Mouse (Mus musculus) hindbrain, embryonic 16.5 days (tissue): ENCODE results near the gene Fam205c. TPM values are rescaled to one million over a fixed set of nuclear protein-coding genes. Genes with fewer than 3 reads are reported as not detected.

Experiments used
- ATAC-seq: fragments of 200-750 bp; cut with Nextera tagmentation; 2 replicates; pipeline ENCODE4 v1.8.0; 2017; ENCODE audit warnings: moderate TSS enrichment, moderate library complexity
- H3K27ac ChIP-seq: fragments of 300-500 bp; sonication (generic); 2 replicates; pipeline ENCODE4 v1.5.1; 2014; ENCODE audit warnings: low read depth, mild to moderate bottlenecking, control low read depth, low read length, moderate library complexity
- H3K27me3 ChIP-seq: fragments of 300-500 bp; sonication (generic); replicated peaks from 2 replicates; pipeline ENCODE4 v1.6.1; 2014; ENCODE audit warnings: low read length; ENCODE audit not compliant: control insufficient read depth, insufficient read depth
- H3K36me3 ChIP-seq: fragments of 300-500 bp; sonication (generic); 2 replicates; pipeline ENCODE4 v1.6.1; 2014; ENCODE audit warnings: mild to moderate bottlenecking, low read length, moderate library complexity, mixed read lengths; ENCODE audit not compliant: control insufficient read depth, insufficient read depth
- H3K4me1 ChIP-seq: fragments of 300-500 bp; sonication (generic); 2 replicates; pipeline ENCODE4 v1.6.1; 2014; ENCODE audit warnings: low read depth, low read length; ENCODE audit not compliant: control insufficient read depth, insufficient read depth
- H3K4me2 ChIP-seq: fragments of 300-500 bp; sonication (generic); 2 replicates; pipeline ENCODE4 v1.6.1; 2014; ENCODE audit warnings: mild to moderate bottlenecking, low read length, control low read depth, moderate library complexity
- H3K4me3 ChIP-seq: fragments of 300-500 bp; sonication (generic); 2 replicates; pipeline ENCODE4 v1.5.1; 2014; ENCODE audit warnings: mild to moderate bottlenecking, low read length, control low read depth, moderate library complexity
- H3K9ac ChIP-seq: fragments of 300-500 bp; sonication (generic); 2 replicates; pipeline ENCODE4 v1.6.1; 2014; ENCODE audit warnings: low read depth, mild to moderate bottlenecking, control low read depth, low read length, moderate library complexity
- H3K9me3 ChIP-seq: fragments of 300-500 bp; sonication (generic); 2 replicates; pipeline ENCODE4 v1.6.1; 2014; ENCODE audit warnings: mild to moderate bottlenecking, low read length, moderate library complexity; ENCODE audit not compliant: control insufficient read depth
- WGBS: fragments of 180-500 bp; shearing (Covaris S2); extraction: QIAGEN DNeasy Blood & Tissue Kit; methylation state at CpG from one replicate; pipeline ENCODE4 v1.1.7; 2014; 5-methylcytosine and 5-hydroxymethylcytosine counted together
- polyA plus RNA-seq: library from polyadenylated mRNA; unstranded; fragments of >200 nt; fragmentation: Nextera tagmentation; extraction: Ambion mirVana; gene quantifications from 2 replicates; pipeline ENCODE4 v1.2.1, GENCODE M21; 2015

Fam205c gene
- polyA plus RNA-seq, 1 experiment from 2014 or later = 2.0 TPM

DNA sequence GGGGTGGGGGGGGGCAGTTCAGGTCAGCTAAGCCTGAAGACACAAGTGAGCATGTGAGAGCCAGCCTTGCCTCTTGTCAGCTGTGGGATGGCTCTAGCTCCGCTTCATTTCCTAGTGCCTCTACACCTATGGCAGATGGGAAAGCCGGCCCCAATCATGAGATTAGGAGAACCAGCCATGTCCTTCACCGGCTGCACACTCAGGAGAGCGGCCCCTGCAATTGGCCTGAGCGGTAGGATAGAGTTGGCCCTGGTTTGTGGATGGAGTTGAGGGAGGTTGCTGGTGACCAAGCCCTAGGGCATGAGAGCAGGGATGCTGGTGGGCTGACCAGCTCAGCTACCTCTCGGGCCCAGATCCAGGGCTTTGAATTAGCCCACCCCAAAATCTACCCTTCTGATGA lies 14.8 kb upstream of the Fam205c start:
- H3K4me3 ChIP-seq = no peak overlapping the region
- WGBS = 91% methylated on average over 6 of the region's 6 CpGs
- H3K36me3 ChIP-seq = no peaks in the 10 kb centered on the region
- no peak overlapping the region for H3K27ac ChIP-seq
- H3K4me1 ChIP-seq = no peaks in the 10 kb centered on the region
- no peak overlapping the region for H3K4me2 ChIP-seq
- no peak for ATAC-seq
- H3K27me3 ChIP-seq = no peaks in the 10 kb centered on the region
- H3K9ac ChIP-seq = no peak overlapping the region
- H3K9me3 ChIP-seq = no peaks in the 10 kb centered on the region

GRCm38 (mm10) chr4:42886926-42887325 lies 12.9 kb upstream of the Fam205c start:
- Histone ChIP-seq H3K27me3 (no peaks in the 10 kb centered on the region), H3K4me3 (no peak overlapping the region), H3K27ac (no peak overlapping the region), H3K9me3 (no peaks in the 10 kb centered on the region), H3K9ac (no peak overlapping the region), H3K4me1 (no peaks in the 10 kb centered on the region), H3K4me2 (no peak overlapping the region), H3K36me3 (no peaks in the 10 kb centered on the region)
- no peak for ATAC-seq
- WGBS = 95% methylated on average over 6 of the region's 6 CpGs

GRCm38 (mm10) chr4:42880677-42880948 lies 6.6 kb upstream of the Fam205c start:
- no peaks in the 10 kb centered on the region for H3K9me3 ChIP-seq
- no peaks in the 10 kb centered on the region for H3K4me1 ChIP-seq
- H3K4me3 ChIP-seq = no peak overlapping the region
- H3K4me2 ChIP-seq = no peak overlapping the region
- no peak overlapping the region for H3K27ac ChIP-seq
- no peaks in the 10 kb centered on the region for H3K36me3 ChIP-seq
- no peak overlapping the region for H3K9ac ChIP-seq
- H3K27me3 ChIP-seq = no peaks in the 10 kb centered on the region
- ATAC-seq = no peak
- WGBS = 54% methylated on average over 1 of the region's 1 CpGs

DNA sequence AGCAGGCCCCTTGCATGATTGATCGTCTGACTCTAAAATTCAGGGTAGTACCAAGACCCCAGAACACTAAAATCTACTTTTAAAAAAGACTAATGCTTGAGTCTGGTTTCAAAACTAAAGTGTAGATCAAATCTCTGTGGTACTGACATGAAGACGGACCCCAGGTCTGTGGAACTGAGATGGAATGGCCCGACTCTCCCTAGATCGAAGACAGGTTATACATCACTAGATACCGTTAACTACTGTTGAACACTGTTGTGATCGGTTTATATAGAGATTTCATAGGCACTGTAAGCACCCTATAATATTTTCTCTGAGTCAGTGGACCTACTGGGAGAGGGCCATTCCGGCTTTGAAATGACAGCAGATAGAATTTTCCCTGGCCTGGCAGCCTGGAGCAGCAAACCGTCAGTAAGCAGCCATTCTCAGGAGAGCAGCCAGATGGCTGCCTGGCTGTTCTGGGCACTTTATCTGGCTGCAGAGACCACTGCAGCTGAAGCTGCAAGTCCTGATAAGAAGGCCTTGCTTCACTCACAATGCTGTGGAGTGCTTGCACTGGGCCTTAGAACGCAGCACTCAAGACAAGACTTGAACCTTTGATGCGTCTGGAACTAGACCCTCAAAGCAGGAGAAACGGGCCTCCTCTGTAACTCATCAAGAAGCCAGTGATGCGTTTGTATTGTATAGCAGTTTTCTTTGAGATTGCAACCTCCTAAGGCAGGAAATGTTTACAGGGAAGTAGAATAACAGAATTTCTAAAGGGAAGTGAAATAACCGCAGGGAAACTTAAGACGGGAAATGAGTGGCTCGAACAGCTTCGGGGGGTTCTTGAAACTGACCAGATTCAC lies 6.0 kb upstream of the Fam205c start:
- Histone ChIP-seq H3K4me3 (no peak overlapping the region), H3K4me2 (no peak overlapping the region), H3K9ac (no peak overlapping the region), H3K27me3 (no peaks in the 10 kb centered on the region), H3K27ac (no peak overlapping the region; the same call in 1 of the 2 replicates), H3K9me3 (no peaks in the 10 kb centered on the region), H3K4me1 (no peaks in the 10 kb centered on the region), H3K36me3 (no peaks in the 10 kb centered on the region)
- WGBS = 82% methylated on average over 16 of the region's 16 CpGs
- no peak for ATAC-seq

GRCm38 (mm10) chr4:42877657-42878056 lies 3.6 kb upstream of the Fam205c start:
- H3K36me3 ChIP-seq = no peaks in the 10 kb centered on the region
- H3K27me3 ChIP-seq = no peaks in the 10 kb centered on the region
- H3K9ac ChIP-seq = no peak overlapping the region
- 89% methylated on average over 2 of the region's 2 CpGs for WGBS
- ATAC-seq = no peak
- H3K4me2 ChIP-seq = no peak overlapping the region
- no peaks in the 10 kb centered on the region for H3K4me1 ChIP-seq
- H3K4me3 ChIP-seq = no peak overlapping the region
- no peak overlapping the region for H3K27ac ChIP-seq
- no peaks in the 10 kb centered on the region for H3K9me3 ChIP-seq

DNA sequence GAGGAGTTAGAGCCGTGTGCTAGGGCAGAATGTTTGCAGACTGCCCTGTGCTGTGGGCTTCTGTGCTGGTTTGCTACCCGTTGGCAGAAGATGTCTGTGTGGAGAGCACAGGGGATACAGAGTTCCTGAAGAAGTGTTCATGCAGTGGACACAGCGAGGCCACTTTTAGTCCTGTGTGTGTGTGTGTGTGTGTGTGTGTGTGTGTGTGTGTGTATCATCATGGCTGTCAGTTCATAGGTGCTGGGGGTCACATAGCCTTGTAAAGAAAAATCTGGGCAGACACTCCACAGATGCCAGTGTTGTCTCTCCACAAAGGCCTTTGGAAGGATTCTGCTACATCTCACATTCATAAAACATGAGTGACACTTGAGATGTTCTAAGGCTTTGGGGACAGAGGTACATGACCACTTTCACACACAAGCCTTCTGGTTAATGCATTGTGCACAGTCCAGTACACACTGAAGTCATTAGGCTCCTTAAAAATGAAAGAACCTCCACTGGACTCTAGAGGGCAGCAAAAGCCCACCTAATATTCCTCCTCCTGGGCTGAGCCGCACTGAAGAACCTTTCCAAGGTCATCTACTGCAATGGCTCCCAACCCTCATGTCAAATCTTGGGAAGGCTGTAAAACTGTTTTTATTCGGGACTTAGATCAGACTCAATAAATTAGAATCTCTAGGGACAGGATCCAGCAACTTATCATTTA lies 2.7 kb upstream of the Fam205c start:
- no peaks in the 10 kb centered on the region for H3K9me3 ChIP-seq
- no peaks in the 10 kb centered on the region for H3K36me3 ChIP-seq
- H3K27me3 ChIP-seq = no peaks in the 10 kb centered on the region
- peak; percentile 96 for ATAC-seq
- H3K27ac ChIP-seq = no peak overlapping the region
- no peak overlapping the region for H3K4me3 ChIP-seq
- WGBS = 27% methylated on average over 5 of the region's 5 CpGs
- H3K4me2 ChIP-seq = no peak overlapping the region
- H3K4me1 ChIP-seq = no peaks in the 10 kb centered on the region
- H3K9ac ChIP-seq = no peak overlapping the region

GRCm38 (mm10) chr4:42872746-42873435 lies 1.1 kb downstream of the Fam205c start:
- H3K27ac ChIP-seq = no peak overlapping the region
- H3K9me3 ChIP-seq = no peaks in the 10 kb centered on the region
- no peaks in the 10 kb centered on the region for H3K36me3 ChIP-seq
- WGBS = 85% methylated on average over 16 of the region's 16 CpGs
- H3K27me3 ChIP-seq = no peaks in the 10 kb centered on the region
- H3K9ac ChIP-seq = no peak overlapping the region
- H3K4me3 ChIP-seq = no peak overlapping the region
- H3K4me1 ChIP-seq = no peaks in the 10 kb centered on the region
- ATAC-seq = no peak
- H3K4me2 ChIP-seq = no peak overlapping the region

GRCm38 (mm10) chr4:42872151-42872550 lies 1.9 kb downstream of the Fam205c start:
- no peak overlapping the region for H3K4me2 ChIP-seq
- no peaks in the 10 kb centered on the region for H3K4me1 ChIP-seq
- H3K9ac ChIP-seq = no peak overlapping the region
- no peaks in the 10 kb centered on the region for H3K27me3 ChIP-seq
- no peak for ATAC-seq
- no peak overlapping the region for H3K27ac ChIP-seq
- H3K4me3 ChIP-seq = no peak overlapping the region
- no peaks in the 10 kb centered on the region for H3K36me3 ChIP-seq
- H3K9me3 ChIP-seq = no peaks in the 10 kb centered on the region
- 94% methylated on average over 7 of the region's 7 CpGs for WGBS

- no peak for ATAC-seq
- 86% methylated on average over 5 of the region's 5 CpGs for WGBS
These were observed 3.3 kb downstream of the Fam205c start for GRCm38 (mm10) chr4:42870748-42871147.

More at GRCm38 (mm10) chr4:42870748-42871147, 3.3 kb downstream of the Fam205c start:
- H3K36me3 ChIP-seq = no peaks in the 10 kb centered on the region
- H3K4me1 ChIP-seq = no peaks in the 10 kb centered on the region
- H3K4me3 ChIP-seq = no peak overlapping the region
- H3K9ac ChIP-seq = no peak overlapping the region
- H3K27ac ChIP-seq = no peak overlapping the region
- no peak overlapping the region for H3K4me2 ChIP-seq
- no peaks in the 10 kb centered on the region for H3K9me3 ChIP-seq
- H3K27me3 ChIP-seq = no peaks in the 10 kb centered on the region
